Mouse (Mus musculus) kidney, adult 2 months (tissue): ENCODE data around the gene Gm3147. TPM values are rescaled to one million over a fixed set of nuclear protein-coding genes. Genes with fewer than 3 reads are reported as not detected.
"Not testable (repeated sequence)": the region's sequence is repeated elsewhere in the genome, so short reads cannot be mapped to it uniquely, and the experiment has no call there.

Source experiments
- DNase-seq: peaks from one replicate; pipeline ENCODE4 v3.0.0; 2021
- H3K27ac ChIP-seq: fragments of 200-500 bp; 2 replicates; pipeline ENCODE4 v1.5.1; 2012; ENCODE audit warnings: low read depth, low read length, control low read depth, inconsistent platforms; ENCODE audit not compliant: insufficient read depth
- H3K27me3 ChIP-seq: fragments of 200-500 bp; replicated peaks from 2 replicates; pipeline ENCODE4 v1.6.1; 2012; ENCODE audit warnings: mild to moderate bottlenecking, moderate library complexity, low read length, inconsistent platforms; ENCODE audit not compliant: control insufficient read depth, insufficient read depth
- H3K36me3 ChIP-seq: fragments of 200-500 bp; 2 replicates; pipeline ENCODE4 v1.6.1; 2012; ENCODE audit warnings: mild to moderate bottlenecking, moderate library complexity, low read length, inconsistent platforms; ENCODE audit not compliant: control insufficient read depth, insufficient read depth
- H3K4me1 ChIP-seq: fragments of 200-500 bp; 2 replicates; pipeline ENCODE4 v1.6.1; 2011; ENCODE audit warnings: low read length; ENCODE audit not compliant: control insufficient read depth, insufficient read depth
- H3K4me3 ChIP-seq: fragments of 200-500 bp; 2 replicates; pipeline ENCODE4 v1.5.1; 2011; ENCODE audit warnings: mild to moderate bottlenecking, low read depth, low read length, control low read depth; ENCODE audit not compliant: insufficient read depth
- WGBS: fragments of 180-500 bp; shearing (Covaris S2); methylation state at CpG from one replicate; pipeline ENCODE4 v1.1.7; 2018; 5-methylcytosine and 5-hydroxymethylcytosine counted together
- polyA plus RNA-seq: library from polyadenylated mRNA; depleted of rRNA; stranded (reverse); fragments of >200 nt; gene quantifications from 2 replicates; pipeline ENCODE4 v1.2.3, GENCODE M21; 2012; rRNA removed

The Gm3147 gene
- polyA plus RNA-seq: not detected in 2 replicates

- no CpG with 5 or more reads among the region's 1 CpGs for WGBS
- H3K36me3 ChIP-seq, H3K27ac ChIP-seq, H3K4me3 ChIP-seq, H3K27me3 ChIP-seq, DNase-seq, H3K4me1 ChIP-seq: not testable (repeated sequence)
Observed at GRCm38 (mm10) chr5:94616242-94616641, at the start of gene Gm3147. TSS of gene Gm3147 (minus strand) at chr5:94616342.

- DNase-seq, H3K4me1 ChIP-seq, H3K36me3 ChIP-seq, H3K27ac ChIP-seq, H3K27me3 ChIP-seq, H3K4me3 ChIP-seq: not testable (repeated sequence)
- no CpG with 5 or more reads among the region's 2 CpGs for WGBS
Observed at GRCm38 (mm10) chr5:94648082-94648481, 31.9 kb upstream of the Gm3147 start, which contains the start of gene Gm6205. TSS of gene Gm6205 (plus strand) at chr5:94648382.

- DNase-seq: not testable (repeated sequence)
- no CpG with 5 or more reads among the region's 2 CpGs for WGBS
Observed at GRCm38 (mm10) chr5:94623679-94624078, 7.5 kb upstream of the Gm3147 start, which contains the start of gene Gm6509. TSS of gene Gm6509 (plus strand) at chr5:94623979.

More at GRCm38 (mm10) chr5:94623679-94624078, 7.5 kb upstream of the Gm3147 start, which contains the start of gene Gm6509:
- H3K36me3 ChIP-seq, H3K27ac ChIP-seq, H3K27me3 ChIP-seq, H3K4me3 ChIP-seq, H3K4me1 ChIP-seq: not testable (repeated sequence)

Other genes with a start within 250 kb of the Gm3147 start
- not detected in 2 replicates for gene Gm7682, start 170.6 kb downstream of the Gm3147 start, polyA plus RNA-seq
- gene Gm3139, start 90.1 kb downstream of the Gm3147 start, polyA plus RNA-seq: not detected in 2 replicates
- gene Gm6509, start 7.6 kb upstream of the Gm3147 start, polyA plus RNA-seq: not detected in 2 replicates
- gene Gm6205, start 32.0 kb upstream of the Gm3147 start, polyA plus RNA-seq: not detected in 2 replicates
- not detected in 2 replicates for gene Gm3183, start 249.1 kb upstream of the Gm3147 start, polyA plus RNA-seq